In genomic region chr6:83693835-83694234, GRCm38 (mm10) we compare ENCODE assay signal across 9 mouse cellular contexts. TPM values are rescaled to one million over a fixed set of nuclear protein-coding genes. Genes with fewer than 3 reads are reported as not detected.
DNase-seq lines count a peak whose midpoint lies in the region; ATAC-seq and TF ChIP-seq lines count a peak whose summit lies in the region.
"Had no signal": no experiment of that assay in that cellular context is flagged by ENCODE, and none has a peak within 500 bp of the region (broad histone marks: within the 10 kb centered on the region; RNA-seq: fewer than 3 reads in every experiment).

No protein-coding gene starts in this region.

- no peak overlapping the region for H3K27ac ChIP-seq in lung, postnatal 0 days (ENCODE audit: low read length)
- H3K27ac ChIP-seq in testis, adult 2 months (ENCODE audit: control insufficient read depth, insufficient read depth, low read depth, low read length): no peak overlapping the region

- peak; percentile 48; the same call in 1 of the 2 replicates for ATAC-seq in erythroblast, adult 5-6 weeks (replicated peaks; ENCODE audit: low FRiP score, poor library complexity, severe bottlenecking)
- no peak for ATAC-seq in lung, postnatal 0 days

- no peak for TF ChIP-seq EP300 in lung, postnatal 0 days (IDR thresholded peaks at IDR 0.05)

- 3% methylated on average over 9 of the region's 9 CpGs for WGBS in lung, postnatal 0 days

- peak; percentile 31 for DNase-seq in cerebellum, adult 9-10 months
- no peak for DNase-seq in cerebellum, adult 9-11 months
- peak; percentile 11 for DNase-seq in layer of hippocampus, adult 9-11 months
- DNase-seq in layer of hippocampus, adult 8-10 months (ENCODE audit: low spot score in 2 of 2): no peak
- peak; percentile 48 for DNase-seq in T-cell, adult 2 months (ENCODE audit: low spot score)
- DNase-seq in lung, postnatal 0 days (ENCODE audit: low spot score): peak; percentile 90

- no peaks in the 10 kb centered on the region for H3K36me3 ChIP-seq in lung, postnatal 0 days (ENCODE audit: insufficient read depth, low read length)
- H3K36me3 ChIP-seq in testis, adult 2 months (ENCODE audit: control insufficient read depth, insufficient read depth, low read length): no peaks in the 10 kb centered on the region

- TF ChIP-seq CTCF in lung, postnatal 0 days (IDR thresholded peaks at IDR 0.05): peak; percentile 79
- TF ChIP-seq CTCF in testis, adult 2 months (IDR thresholded peaks at IDR 0.05; ENCODE audit: control insufficient read depth, insufficient read depth, insufficient replicate concordance, low read depth, low read length): peak; percentile 47; the same call in 1 of the 2 replicates

- TF ChIP-seq POLR2A in testis, adult 2 months (IDR thresholded peaks at IDR 0.05; ENCODE audit: control insufficient read depth, low read depth, low read length): no peak

- H3K4me1 ChIP-seq in lung, postnatal 0 days (ENCODE audit: insufficient read depth, low read depth, low read length): no peaks in the 10 kb centered on the region
- H3K4me1 ChIP-seq in testis, adult 2 months (ENCODE audit: control insufficient read depth, insufficient read depth, low read length): peaks cover 9% of the 10 kb centered on the region

- H3K27me3 ChIP-seq in lung, postnatal 0 days (replicated peaks; ENCODE audit: insufficient read depth, low read length): peaks cover 72% of the 10 kb centered on the region
- H3K27me3 ChIP-seq in testis, adult 2 months (ENCODE audit: control insufficient read depth, insufficient read depth, low read length): no peaks in the 10 kb centered on the region

- no peak overlapping the region for H3K9ac ChIP-seq in lung, postnatal 0 days (replicated peaks; ENCODE audit: low read depth)

- no peaks in the 10 kb centered on the region for H3K9me3 ChIP-seq in lung, postnatal 0 days (ENCODE audit: low read length)

- no peak overlapping the region for H3K4me2 ChIP-seq in lung, postnatal 0 days (replicated peaks; ENCODE audit: low read depth, low read length)

- H3K4me3 ChIP-seq in lung, postnatal 0 days (ENCODE audit: low read depth, low read length): no peak overlapping the region
- H3K4me3 ChIP-seq in testis, adult 2 months (ENCODE audit: control insufficient read depth, low read depth, low read length): no peak overlapping the region

RNA-seq across cellular contexts. Expression of gene Cd207, which starts 16.2 kb away (rescaled TPM):
- not detected for total RNA-seq in layer of hippocampus, adult 8-10 months (2022)
- not detected in 2 replicates for total RNA-seq in erythroblast, adult 5-6 weeks (2015; ENCODE audit: low replicate concordance)
- total RNA-seq in erythroblast, adult 5-6 weeks (2017; ENCODE audit: low replicate concordance): not detected in 2 replicates
- not detected in 2 replicates for polyA plus RNA-seq in lung, postnatal 0 days (2015; fragmentation: Nextera tagmentation; extraction: Ambion mirVana)
- not detected in 2 replicates for polyA plus RNA-seq in testis, adult 2 months (2012; rRNA removed)
- total RNA-seq: left cerebral cortex, adult 18-20 months had no signal

RNA-seq across cellular contexts. Expression of gene Vax2, which starts 17.2 kb away (rescaled TPM):
- not detected for total RNA-seq in layer of hippocampus, adult 8-10 months (2022)
- total RNA-seq in erythroblast, adult 5-6 weeks (2015; ENCODE audit: low replicate concordance): not detected in 2 replicates
- total RNA-seq in erythroblast, adult 5-6 weeks (2017; ENCODE audit: low replicate concordance): not detected in 2 replicates
- polyA plus RNA-seq in lung, postnatal 0 days (2015; fragmentation: Nextera tagmentation; extraction: Ambion mirVana): not detected in 2 replicates
- polyA plus RNA-seq in testis, adult 2 months (2012; rRNA removed): 2.1 TPM in 2 replicates
- total RNA-seq: left cerebral cortex, adult 18-20 months had no signal

RNA-seq across cellular contexts. Expression of gene Clec4f, which starts 37.8 kb away (rescaled TPM):
- not detected for total RNA-seq in layer of hippocampus, adult 8-10 months (2022)
- not detected in 2 replicates for total RNA-seq in erythroblast, adult 5-6 weeks (2015; ENCODE audit: low replicate concordance)
- total RNA-seq in erythroblast, adult 5-6 weeks (2017; ENCODE audit: low replicate concordance): not detected in 2 replicates
- polyA plus RNA-seq in lung, postnatal 0 days (2015; fragmentation: Nextera tagmentation; extraction: Ambion mirVana): not detected in 2 replicates
- 0.14 TPM in 1 of 2 replicates, not detected in the other for polyA plus RNA-seq in testis, adult 2 months (2012; rRNA removed)
- total RNA-seq: left cerebral cortex, adult 18-20 months had no signal

RNA-seq across cellular contexts. Expression of gene Atp6v1b1, which starts 49.0 kb away (rescaled TPM):
- total RNA-seq in layer of hippocampus, adult 8-10 months (2022): under 1 TPM in 3 of 4 experiments, not detected in 1; 0.22 to 0.82 (median 0.29) TPM
- not detected in 2 replicates for total RNA-seq in erythroblast, adult 5-6 weeks (2015; ENCODE audit: low replicate concordance)
- total RNA-seq in erythroblast, adult 5-6 weeks (2017; ENCODE audit: low replicate concordance): not detected in 2 replicates
- polyA plus RNA-seq in lung, postnatal 0 days (2015; fragmentation: Nextera tagmentation; extraction: Ambion mirVana): 0.56 and 0.64 TPM in 2 replicates
- 12.4 and 17.2 TPM in 2 replicates for polyA plus RNA-seq in testis, adult 2 months (2012; rRNA removed)

Comparison
In these comparisons a context has a peak if more than half of its experiments do, and no peak if none do; other contexts are left out.
1. DNase-seq: peak in cerebellum, adult 9-10 months (single experiment), layer of hippocampus, adult 9-11 months (single experiment), T-cell, adult 2 months (single experiment) and lung, postnatal 0 days (single experiment); none in cerebellum, adult 9-11 months (single experiment) and layer of hippocampus, adult 8-10 months (0 of 2).